Mouse (Mus musculus) lung, postnatal 0 days (tissue): ENCODE measurements at regions not wholly inside any gene's neighbourhood (a gene's known extent, or its start where the extent isn't known, plus 50 kb on each side); places are given as distances from the start of the nearest gene placed in this dataset.

Experiments
- ATAC-seq: fragments of 200-750 bp; cut with Nextera tagmentation; 2 replicates; pipeline ENCODE4 v1.8.0; 2017; ENCODE audit warnings: moderate library complexity
- DNase-seq: peaks from one replicate; pipeline ENCODE4 v3.0.0-alpha.2; 2016; ENCODE audit warnings: low spot score
- H3K27ac ChIP-seq: fragments of 300-500 bp; sonication (generic); 2 replicates; pipeline ENCODE4 v1.5.1; 2014; ENCODE audit warnings: antibody characterized with exemption, mild to moderate bottlenecking, low read length, mixed read lengths
- H3K27me3 ChIP-seq: fragments of 300-500 bp; sonication (generic); replicated peaks from 2 replicates; pipeline ENCODE4 v1.6.1; 2014; ENCODE audit warnings: low read length, mixed read lengths; ENCODE audit not compliant: insufficient read depth
- H3K36me3 ChIP-seq: fragments of 300-500 bp; sonication (generic); 2 replicates; pipeline ENCODE4 v1.6.1; 2014; ENCODE audit warnings: low read length, mixed read lengths; ENCODE audit not compliant: insufficient read depth
- H3K4me1 ChIP-seq: fragments of 300-500 bp; sonication (generic); 2 replicates; pipeline ENCODE4 v1.6.1; 2014; ENCODE audit warnings: antibody characterized with exemption, low read depth, low read length, mixed read lengths; ENCODE audit not compliant: insufficient read depth
- H3K4me2 ChIP-seq: fragments of 300-500 bp; sonication (generic); replicated peaks from 2 replicates; pipeline ENCODE4 v1.6.1; 2014; ENCODE audit warnings: low read depth, mild to moderate bottlenecking, low read length, moderate library complexity, mixed read lengths
- H3K4me3 ChIP-seq: fragments of 300-500 bp; sonication (generic); 2 replicates; pipeline ENCODE4 v1.5.1; 2014; ENCODE audit warnings: low read depth, low read length
- H3K9ac ChIP-seq: fragments of 300-500 bp; sonication (generic); replicated peaks from 2 replicates; pipeline ENCODE4 v1.6.1; 2014; ENCODE audit warnings: low read depth, mild to moderate bottlenecking
- H3K9me3 ChIP-seq: fragments of 300-500 bp; sonication (generic); 2 replicates; pipeline ENCODE4 v1.6.1; 2016; ENCODE audit warnings: low read length, mixed read lengths
- CTCF ChIP-seq: IDR thresholded peaks from 2 replicates; pipeline ENCODE4 v1.5.1; 2016; ENCODE audit warnings: antibody characterized with exemption, mild to moderate bottlenecking
- EP300 ChIP-seq: IDR thresholded peaks from 2 replicates; pipeline ENCODE4 v1.6.1; 2016; ENCODE audit warnings: antibody characterized with exemption, mild to moderate bottlenecking, control low read depth
- WGBS: fragments of 180-500 bp; shearing (Covaris S2); extraction: QIAGEN DNeasy Blood & Tissue Kit; methylation state at CpG from one replicate; pipeline ENCODE4 v1.1.7; 2014; 5-methylcytosine and 5-hydroxymethylcytosine counted together

DNA sequence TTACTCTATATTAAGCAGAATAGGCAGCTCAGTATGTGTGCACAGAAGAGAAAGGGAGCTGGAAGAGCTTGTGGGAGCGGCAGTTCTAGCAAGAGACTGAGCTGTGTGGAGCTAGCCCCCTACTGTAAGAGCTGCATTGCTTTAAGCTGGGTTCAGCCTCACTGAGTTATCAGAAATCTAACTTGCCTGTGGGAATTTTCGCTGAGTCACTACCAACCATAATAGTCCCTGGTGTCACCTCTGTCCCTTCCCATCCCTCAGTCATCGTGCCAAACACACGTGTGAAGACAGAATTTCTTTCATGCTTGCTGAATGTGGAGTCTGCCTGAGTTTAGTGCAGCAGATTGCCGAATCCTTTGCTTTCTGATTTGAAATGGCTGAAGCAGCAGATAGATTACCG, 99.0 kb upstream of the Eomes start:
- Histone ChIP-seq H3K27me3 (no peaks in the 10 kb centered on the region), H3K4me1 (no peaks in the 10 kb centered on the region), H3K36me3 (no peaks in the 10 kb centered on the region), H3K4me3 (no peak overlapping the region), H3K9me3 (no peaks in the 10 kb centered on the region), H3K9ac (no peak overlapping the region), H3K4me2 (no peak overlapping the region; the same call in 1 of the 2 replicates), H3K27ac (no peak overlapping the region)
- no peak for TF ChIP-seq EP300
- TF ChIP-seq CTCF, result no peak
- ATAC-seq (no peak), DNase-seq (no peak)
- WGBS, result 17% methylated on average over 6 of the region's 6 CpGs

- no peaks in the 10 kb centered on the region for H3K27me3 ChIP-seq
- no peak overlapping the region for H3K9ac ChIP-seq
- no peaks in the 10 kb centered on the region for H3K9me3 ChIP-seq
- WGBS, result 90% methylated on average over 3 of the region's 3 CpGs
- no peaks in the 10 kb centered on the region for H3K36me3 ChIP-seq
- DNase-seq (no peak), ATAC-seq (no peak)
- no peak overlapping the region for H3K4me3 ChIP-seq
- H3K27ac ChIP-seq, result no peak overlapping the region
- H3K4me2 ChIP-seq, result no peak overlapping the region
- no peaks in the 10 kb centered on the region for H3K4me1 ChIP-seq
- TF ChIP-seq EP300 (no peak), CTCF (no peak)
Measured at GRCm38 (mm10) chr9:118382532-118382931, 95.5 kb upstream of the Eomes start.

- Histone ChIP-seq H3K27me3 (no peaks in the 10 kb centered on the region), H3K36me3 (no peaks in the 10 kb centered on the region), H3K9ac (no peak overlapping the region), H3K4me2 (no peak overlapping the region), H3K9me3 (no peaks in the 10 kb centered on the region), H3K4me1 (no peaks in the 10 kb centered on the region), H3K27ac (no peak overlapping the region), H3K4me3 (no peak overlapping the region)
- 6% methylated on average over 2 of the region's 2 CpGs for WGBS
- TF ChIP-seq CTCF, result no peak
- TF ChIP-seq EP300, result no peak
- ATAC-seq (no peak), DNase-seq (no peak)
Measured at GRCm38 (mm10) chr9:118384610-118385009, 93.4 kb upstream of the Eomes start.

GRCm38 (mm10) chr9:118387631-118388030, 90.4 kb upstream of the Eomes start:
- TF ChIP-seq EP300 (no peak), CTCF (no peak)
- Histone ChIP-seq H3K4me1 (no peaks in the 10 kb centered on the region), H3K4me2 (no peak overlapping the region), H3K9ac (no peak overlapping the region), H3K4me3 (no peak overlapping the region), H3K27ac (no peak overlapping the region), H3K9me3 (no peaks in the 10 kb centered on the region), H3K36me3 (no peaks in the 10 kb centered on the region), H3K27me3 (no peaks in the 10 kb centered on the region)
- no peak for DNase-seq
- no peak for ATAC-seq
- WGBS, result 33% methylated on average over 8 of the region's 8 CpGs

DNA sequence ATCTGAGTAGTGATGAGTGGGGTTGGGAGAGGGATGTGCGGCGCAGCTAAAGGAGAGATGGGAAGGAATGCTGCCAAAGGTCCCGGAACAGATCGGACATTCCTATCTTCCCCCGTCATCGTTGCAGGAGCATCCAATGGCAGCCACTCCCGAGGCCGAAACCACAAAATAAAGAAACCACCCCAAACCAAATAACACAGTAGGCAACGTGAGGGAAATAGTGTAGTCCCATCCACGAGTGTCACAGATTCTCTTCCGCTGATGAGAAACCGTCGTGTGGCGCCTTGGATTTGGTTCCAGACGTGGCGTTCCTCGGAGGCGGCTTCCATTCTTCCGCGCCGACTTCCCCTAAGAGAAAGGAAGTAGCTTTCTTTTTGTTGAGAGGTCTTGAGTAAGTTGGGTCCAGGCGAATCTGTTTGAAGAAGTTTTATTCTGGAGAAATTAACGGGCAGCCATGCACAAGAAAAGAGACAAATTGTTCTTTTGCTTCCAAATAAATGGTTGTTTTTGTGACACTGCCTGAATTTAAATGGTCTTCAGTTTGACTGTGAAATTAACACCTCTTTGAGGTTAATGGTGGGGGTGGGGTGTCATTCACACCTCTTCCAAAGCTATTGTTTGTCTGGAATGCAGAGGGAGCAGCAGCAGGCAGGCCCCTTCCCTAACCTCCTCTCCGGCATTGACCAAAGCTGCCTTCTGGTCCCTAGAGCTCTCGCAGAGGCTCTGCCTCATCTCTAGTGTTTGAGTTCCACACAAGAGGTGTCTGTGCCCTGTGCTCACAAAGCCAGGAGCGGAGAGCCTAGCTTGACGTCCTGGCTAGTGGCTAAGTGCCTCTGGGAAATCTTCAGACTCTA, 88.3 kb upstream of the Eomes start:
- peak overlapping the region; percentile 30 for H3K4me3 ChIP-seq
- H3K4me1 ChIP-seq, result no peaks in the 10 kb centered on the region
- WGBS, result 8% methylated on average over 27 of the region's 27 CpGs
- no peaks in the 10 kb centered on the region for H3K9me3 ChIP-seq
- no peak overlapping the region for H3K9ac ChIP-seq
- DNase-seq (peak; percentile 38), ATAC-seq (no peak)
- no peaks in the 10 kb centered on the region for H3K27me3 ChIP-seq
- no peaks in the 10 kb centered on the region for H3K36me3 ChIP-seq
- H3K27ac ChIP-seq, result no peak overlapping the region
- no peak for TF ChIP-seq CTCF
- TF ChIP-seq EP300, result no peak
- peak overlapping the region; percentile 49 for H3K4me2 ChIP-seq

DNA sequence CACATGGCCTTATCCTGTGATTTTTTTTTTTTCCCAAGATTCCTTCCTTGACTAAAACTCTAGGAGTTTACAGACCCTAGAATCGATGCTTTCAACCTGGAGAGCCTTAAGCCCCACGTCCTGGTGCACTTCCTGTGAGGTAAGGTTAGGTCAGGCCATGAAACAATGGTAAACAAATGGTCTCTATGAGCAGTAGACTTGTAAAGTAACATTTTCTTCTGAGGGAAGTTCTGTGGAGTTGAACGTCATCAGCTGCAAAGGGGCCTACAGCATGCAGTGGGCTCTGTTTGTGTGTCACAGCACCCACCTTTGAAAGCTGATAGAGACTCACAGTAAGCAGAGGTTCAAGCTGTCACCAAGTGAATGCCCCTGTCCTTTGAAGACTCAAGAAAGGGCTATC, 87.3 kb upstream of the Eomes start:
- Histone ChIP-seq H3K27ac (no peak overlapping the region), H3K27me3 (no peaks in the 10 kb centered on the region), H3K4me2 (no peak overlapping the region), H3K9me3 (no peaks in the 10 kb centered on the region), H3K36me3 (no peaks in the 10 kb centered on the region), H3K9ac (no peak overlapping the region), H3K4me3 (no peak overlapping the region), H3K4me1 (no peaks in the 10 kb centered on the region)
- TF ChIP-seq EP300 (no peak), CTCF (no peak)
- DNase-seq, result no peak
- WGBS, result 55% methylated on average over 3 of the region's 3 CpGs
- no peak for ATAC-seq
